ENCODE assay signal across 7 mouse cellular contexts in the genomic region with DNA sequence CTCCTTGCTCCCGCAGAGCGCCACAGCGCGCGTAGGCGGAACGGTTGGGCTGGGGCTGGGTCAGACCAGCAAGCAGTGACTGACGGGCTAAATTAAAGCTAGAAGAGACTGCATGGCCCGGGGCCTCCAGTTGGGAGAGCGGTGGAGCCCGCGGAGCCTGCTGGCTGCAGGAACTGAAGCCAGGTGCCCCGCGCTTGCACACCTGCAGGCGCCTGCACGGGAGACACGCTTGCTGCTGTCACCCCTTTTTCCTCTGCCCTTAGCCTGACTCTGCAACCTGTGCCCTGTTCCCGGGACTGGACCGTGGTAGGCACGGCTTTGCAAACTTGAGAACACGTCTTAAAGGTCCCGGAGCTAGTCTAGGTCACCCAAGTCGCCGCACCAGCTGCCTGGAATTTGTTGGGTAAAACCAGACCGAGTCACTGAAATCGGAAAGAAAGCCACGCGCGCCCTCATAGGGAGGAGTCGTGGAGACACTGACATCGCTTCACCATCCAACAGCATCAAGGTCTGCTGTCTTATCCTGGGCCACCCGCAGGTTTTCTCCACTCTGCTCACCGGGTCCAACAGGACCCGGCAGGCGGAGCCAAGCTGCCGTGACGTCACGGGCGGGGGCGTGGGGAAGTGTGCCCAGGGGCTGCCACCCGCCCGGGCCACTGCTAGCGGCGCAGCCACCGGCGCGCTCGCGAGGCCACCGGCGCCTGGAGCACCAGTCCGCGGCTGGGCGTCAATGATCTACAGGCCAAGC. TPM values are rescaled to one million over a fixed set of nuclear protein-coding genes. Genes with fewer than 3 reads are reported as not detected.
DNase-seq lines count a peak whose midpoint lies in the region; ATAC-seq and TF ChIP-seq lines count a peak whose summit lies in the region.

A gene (plus strand): TSS at position 671 of the 748 bp plus-strand sequence.

- peak within 1 kb of the TSS; percentile 90 for H3K4me2 ChIP-seq in intestine, embryonic 16.5 days (ENCODE audit: low read depth, low read length)
- H3K4me2 ChIP-seq in limb, embryonic 11.5 days (ENCODE audit: low read depth, severe bottlenecking), result peak within 1 kb of the TSS; percentile 98
- H3K4me2 ChIP-seq in midbrain, embryonic 12.5 days (replicated peaks), result peak within 1 kb of the TSS; percentile 89

- 1% methylated on average over 54 of the region's 54 CpGs for WGBS in intestine, embryonic 16.5 days
- under 1% methylated on average over 54 of the region's 54 CpGs for WGBS in limb, embryonic 11.5 days
- under 1% methylated on average over 54 of the region's 54 CpGs for WGBS in midbrain, embryonic 12.5 days
- under 1% methylated on average over 54 of the region's 54 CpGs for WGBS in spleen, adult 2 months

- DNase-seq in adrenal gland, adult 2 months, result peak; percentile 87
- peak; percentile 57 for DNase-seq in gastrocnemius, postnatal 25 days
- DNase-seq in limb, embryonic 11.5 days (ENCODE audit: low spot score), result peak; percentile 85
- DNase-seq in spleen, adult 2 months (ENCODE audit: low read depth in 1 of 2, low spot score in 2 of 2), result peak; percentile 25 to 70

- peaks cover 34% of the 10 kb centered on the region for H3K27me3 ChIP-seq in intestine, embryonic 16.5 days (replicated peaks; ENCODE audit: control insufficient read depth, insufficient read depth, low read length)
- H3K27me3 ChIP-seq in limb, embryonic 11.5 days (ENCODE audit: control insufficient read depth, insufficient read depth, low read length), result peaks cover 32% of the 10 kb centered on the region
- H3K27me3 ChIP-seq in midbrain, embryonic 12.5 days, result peaks cover 60% of the 10 kb centered on the region
- peaks cover 10% of the 10 kb centered on the region for H3K27me3 ChIP-seq in spleen, adult 2 months (ENCODE audit: control insufficient read depth, insufficient read depth, low read length)

- peak within 1 kb of the TSS; percentile 58 for H3K9ac ChIP-seq in intestine, embryonic 16.5 days (ENCODE audit: low read depth, low read length)
- H3K9ac ChIP-seq in limb, embryonic 11.5 days (ENCODE audit: low read length), result peak within 1 kb of the TSS; percentile 62
- peak within 1 kb of the TSS; percentile 58 for H3K9ac ChIP-seq in midbrain, embryonic 12.5 days (replicated peaks)

- H3K4me1 ChIP-seq in intestine, embryonic 16.5 days (ENCODE audit: control insufficient read depth, insufficient read depth, low read length), result peaks cover 16% of the 10 kb centered on the region
- H3K4me1 ChIP-seq in limb, embryonic 11.5 days (ENCODE audit: control insufficient read depth, insufficient read depth, low read length), result peaks cover 13% of the 10 kb centered on the region
- peaks cover 21% of the 10 kb centered on the region for H3K4me1 ChIP-seq in midbrain, embryonic 12.5 days
- peaks cover 14% of the 10 kb centered on the region for H3K4me1 ChIP-seq in spleen, adult 2 months (ENCODE audit: control insufficient read depth, insufficient read depth, insufficient read length)

- peak within 1 kb of the TSS; percentile 51 for H3K4me3 ChIP-seq in intestine, embryonic 16.5 days (ENCODE audit: low read length)
- H3K4me3 ChIP-seq in limb, embryonic 11.5 days (ENCODE audit: low read depth, low read length), result peak within 1 kb of the TSS; percentile 45
- peak within 1 kb of the TSS; percentile 54 for H3K4me3 ChIP-seq in midbrain, embryonic 12.5 days
- peak within 1 kb of the TSS; percentile 51 for H3K4me3 ChIP-seq in spleen, adult 2 months (ENCODE audit: extremely low read depth, insufficient read depth, insufficient read length)

- no peak within 1 kb of the TSS for H3K27ac ChIP-seq in intestine, embryonic 16.5 days (ENCODE audit: low read length)
- H3K27ac ChIP-seq in limb, embryonic 11.5 days (replicated peaks; ENCODE audit: low read depth, low read length), result no peak within 1 kb of the TSS
- H3K27ac ChIP-seq in midbrain, embryonic 12.5 days (replicated peaks), result no peak within 1 kb of the TSS; the same call in 1 of the 2 replicates
- no peak within 1 kb of the TSS for H3K27ac ChIP-seq in spleen, adult 2 months (ENCODE audit: insufficient read depth, low read length)

- H3K36me3 ChIP-seq in intestine, embryonic 16.5 days (ENCODE audit: control insufficient read depth, insufficient read depth, low read length), result no peaks in the 10 kb centered on the region
- H3K36me3 ChIP-seq in limb, embryonic 11.5 days (ENCODE audit: control insufficient read depth, insufficient read depth, low read length), result no peaks in the 10 kb centered on the region
- no peaks in the 10 kb centered on the region for H3K36me3 ChIP-seq in midbrain, embryonic 12.5 days
- no peaks in the 10 kb centered on the region for H3K36me3 ChIP-seq in spleen, adult 2 months (ENCODE audit: control insufficient read depth, insufficient read depth, low read length)

- no peak for TF ChIP-seq POLR2A in spleen, adult 2 months (IDR thresholded peaks at IDR 0.05; ENCODE audit: low read depth, low read length)

- no peak for TF ChIP-seq CTCF in spleen, adult 2 months (IDR thresholded peaks at IDR 0.05; ENCODE audit: extremely low read depth, insufficient read depth, insufficient read length, insufficient replicate concordance)

- no peaks in the 10 kb centered on the region for H3K9me3 ChIP-seq in intestine, embryonic 16.5 days (ENCODE audit: control insufficient read depth, low read length)
- H3K9me3 ChIP-seq in limb, embryonic 11.5 days (ENCODE audit: control insufficient read depth, low read length), result no peaks in the 10 kb centered on the region
- no peaks in the 10 kb centered on the region for H3K9me3 ChIP-seq in midbrain, embryonic 12.5 days

- peak; percentile 36 for ATAC-seq in common myeloid progenitor, adult 5-6 weeks (replicated peaks; ENCODE audit: low read depth, poor library complexity, severe bottlenecking)
- ATAC-seq in intestine, embryonic 16.5 days, result peak; percentile 72
- peak; percentile 76; the same call in 1 of the 2 replicates for ATAC-seq in limb, embryonic 11.5 days (ENCODE audit: insufficient number of reproducible peaks, low FRiP score, low TSS enrichment, low read depth)
- ATAC-seq in midbrain, embryonic 12.5 days (ENCODE audit: low FRiP score, low read depth), result peak; percentile 80

RNA-seq across cellular contexts. Expression of the gene that starts here (rescaled TPM):
- 1 to 10 TPM; 3.2 to 4.7 TPM for total RNA-seq in adrenal gland, adult 2 months (2021)
- polyA plus RNA-seq in adrenal gland, adult 2 months (2012; rRNA removed), result 2.4 and 2.5 TPM in 2 replicates
- 3.2 and 5.6 TPM in 2 replicates for total RNA-seq in common myeloid progenitor, adult 5-6 weeks (2017)
- total RNA-seq in gastrocnemius, postnatal 25 days (2021), result not detected
- polyA plus RNA-seq in intestine, embryonic 16.5 days (2015; fragmentation: Nextera tagmentation; extraction: Ambion mirVana), result 0.62 and 1.3 TPM in 2 replicates
- 0.48 and 1.1 TPM in 2 replicates for polyA plus RNA-seq in limb, embryonic 11.5 days (2014; fragmentation: Nextera tagmentation; extraction: Ambion mirVana)
- polyA plus RNA-seq in midbrain, embryonic 12.5 days (2016; fragmentation: Nextera tagmentation; extraction: Ambion mirVana), result 11.8 and 13.0 TPM in 2 replicates
- polyA plus RNA-seq in spleen, adult 2 months (2012; rRNA removed), result 0.19 and 0.25 TPM in 2 replicates

Comparison
In these comparisons a context has a peak if more than half of its experiments do, and no peak if none do; other contexts are left out.
1. Peak in DNase-seq in gastrocnemius, postnatal 25 days; RNA of the gene not detected or under 1 TPM.
2. Peak in DNase-seq and H3K4me3 ChIP-seq in spleen, adult 2 months; RNA of the gene not detected or under 1 TPM.